Mouse (Mus musculus) midbrain, postnatal 0 days (tissue): Measurements from ENCODE around the gene Nelfe. TPM values are rescaled to one million over a fixed set of nuclear protein-coding genes. Genes with fewer than 3 reads are reported as not detected.
"Not testable (repeated sequence)": the region's sequence is repeated elsewhere in the genome, so short reads cannot be mapped to it uniquely, and the experiment has no call there.

Experiments
- ATAC-seq: fragments of 200-750 bp; cut with Nextera tagmentation; 2 replicates; pipeline ENCODE4 v1.8.0; 2017; ENCODE audit warnings: moderate number of reproducible peaks, mild to moderate bottlenecking, moderate TSS enrichment, moderate library complexity; ENCODE audit not compliant: low FRiP score
- DNase-seq: peaks from one replicate; pipeline ENCODE4 v3.0.0-alpha.2; 2015; ENCODE audit warnings: low spot score
- H3K27ac ChIP-seq: fragments of 300-500 bp; sonication (generic); 2 replicates; pipeline ENCODE4 v1.5.1; 2014; ENCODE audit warnings: low read depth, mild to moderate bottlenecking, low read length, mixed read lengths
- H3K27me3 ChIP-seq: fragments of 300-500 bp; sonication (generic); 2 replicates; pipeline ENCODE4 v1.6.1; 2014; ENCODE audit warnings: low read length, control low read depth, mixed read lengths; ENCODE audit not compliant: insufficient read depth
- H3K36me3 ChIP-seq: fragments of 300-500 bp; sonication (generic); 2 replicates; pipeline ENCODE4 v1.6.1; 2014; ENCODE audit warnings: low read length, control low read depth, mixed read lengths; ENCODE audit not compliant: insufficient read depth
- H3K4me1 ChIP-seq: fragments of 300-500 bp; sonication (generic); 2 replicates; pipeline ENCODE4 v1.6.1; 2014; ENCODE audit warnings: mild to moderate bottlenecking, control low read depth, antibody characterized with exemption, low read length, mixed read lengths; ENCODE audit not compliant: insufficient read depth
- H3K4me2 ChIP-seq: fragments of 300-500 bp; sonication (generic); 2 replicates; pipeline ENCODE4 v1.6.1; 2014; ENCODE audit warnings: low read depth, mild to moderate bottlenecking, low read length, mixed read lengths; ENCODE audit not compliant: poor library complexity, severe bottlenecking
- H3K4me3 ChIP-seq: fragments of 300-500 bp; sonication (generic); 2 replicates; pipeline ENCODE4 v1.5.1; 2014; ENCODE audit warnings: low read depth, mild to moderate bottlenecking, low read length, moderate library complexity
- H3K9ac ChIP-seq: fragments of 300-500 bp; sonication (generic); replicated peaks from 2 replicates; pipeline ENCODE4 v1.6.1; 2014; ENCODE audit warnings: mild to moderate bottlenecking, low read length, moderate library complexity, mixed read lengths; ENCODE audit not compliant: poor library complexity, severe bottlenecking
- H3K9me3 ChIP-seq: fragments of 300-500 bp; sonication (generic); 2 replicates; pipeline ENCODE4 v1.6.1; 2016; ENCODE audit warnings: low read length, control low read depth
- CTCF ChIP-seq: IDR thresholded peaks from 2 replicates; pipeline ENCODE4 v1.5.1; 2016; ENCODE audit warnings: antibody characterized with exemption, mild to moderate bottlenecking
- WGBS: fragments of 180-500 bp; shearing (Covaris S2); extraction: QIAGEN DNeasy Blood & Tissue Kit; methylation state at CpG from one replicate; pipeline ENCODE4 v1.1.7; 2014; 5-methylcytosine and 5-hydroxymethylcytosine counted together
- polyA plus RNA-seq: library from polyadenylated mRNA; unstranded; fragments of >200 nt; fragmentation: Nextera tagmentation; extraction: Ambion mirVana; gene quantifications from 2 replicates; pipeline ENCODE4 v1.2.1, GENCODE M21; 2015
- total RNA-seq: library from RNA; depleted of rRNA; stranded (reverse); fragments of >200 nt; gene quantifications from 2 replicates; pipeline ENCODE4 v1.2.3, GENCODE M21; 2014

The Nelfe gene
- total and polyA plus RNA-seq, 2 experiments from 2014 or later = 35.1 to 60.2 TPM

DNA sequence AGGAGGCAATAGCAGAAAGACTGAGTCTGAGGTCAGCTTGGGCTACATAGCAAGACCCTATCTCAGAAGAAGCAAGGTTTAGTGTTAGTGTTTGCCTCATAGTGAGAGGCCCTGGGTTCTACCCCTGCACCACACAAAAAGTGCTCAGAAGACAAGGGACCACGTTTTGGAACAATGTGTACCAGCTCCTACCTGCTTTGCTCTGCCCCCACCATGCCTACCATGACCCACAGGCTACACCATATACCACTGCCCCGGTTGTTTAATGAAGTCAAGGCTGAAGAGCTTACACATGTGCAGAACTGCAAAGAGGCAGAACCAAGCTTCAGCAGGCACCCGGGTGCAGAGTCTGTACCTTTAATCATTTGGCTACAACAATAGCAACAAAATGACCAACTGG lies 43.0 kb upstream of the Nelfe start:
- H3K27ac ChIP-seq = no peak overlapping the region
- DNase-seq (no peak), ATAC-seq (no peak)
- no peak overlapping the region for H3K9ac ChIP-seq
- H3K27me3 ChIP-seq = no peaks in the 10 kb centered on the region
- no peaks in the 10 kb centered on the region; the same call in 1 of the 2 replicates for H3K9me3 ChIP-seq
- 74% methylated on average over 3 of the region's 3 CpGs for WGBS
- no peak overlapping the region for H3K4me3 ChIP-seq
- TF ChIP-seq CTCF = no peak
- H3K36me3 ChIP-seq = no peaks in the 10 kb centered on the region; the same call in 1 of the 2 replicates
- H3K4me1 ChIP-seq = no peaks in the 10 kb centered on the region
- no peak overlapping the region for H3K4me2 ChIP-seq

DNA sequence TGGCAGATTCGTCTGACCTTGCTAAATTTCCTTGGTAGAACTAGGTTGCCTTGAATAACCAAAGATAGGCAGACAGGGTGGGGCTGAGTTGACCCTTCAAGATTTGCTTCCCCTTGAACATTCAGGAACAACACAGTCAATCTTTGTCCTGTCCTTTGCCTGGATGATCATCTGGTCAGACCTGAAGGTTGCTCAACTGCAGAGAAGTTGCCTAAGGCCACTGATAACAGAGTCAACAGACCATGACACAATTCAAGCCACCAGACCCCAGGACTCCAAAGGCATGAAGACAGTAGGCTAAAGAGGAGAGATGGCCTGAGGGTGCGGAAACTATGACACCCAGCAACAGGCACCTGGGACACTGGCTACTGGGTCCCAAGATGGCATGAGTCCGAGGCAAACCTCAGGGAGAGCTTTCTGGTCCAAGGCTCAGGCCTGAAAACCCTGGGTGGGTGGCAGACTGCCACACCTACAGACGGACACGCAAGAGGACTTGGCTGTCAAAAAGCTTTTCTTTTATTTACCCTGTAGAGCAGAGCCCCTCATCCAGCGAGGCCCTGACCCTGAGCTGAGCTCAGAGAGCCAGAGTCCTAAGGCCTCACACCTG lies 41.5 kb upstream of the Nelfe start:
- Histone ChIP-seq H3K4me3 (no peak overlapping the region), H3K4me2 (no peak overlapping the region), H3K36me3 (no peaks in the 10 kb centered on the region; the same call in 1 of the 2 replicates), H3K9ac (no peak overlapping the region), H3K27ac (no peak overlapping the region), H3K9me3 (no peaks in the 10 kb centered on the region; the same call in 1 of the 2 replicates), H3K27me3 (no peaks in the 10 kb centered on the region), H3K4me1 (no peaks in the 10 kb centered on the region)
- no peak for TF ChIP-seq CTCF
- WGBS = 82% methylated on average over 6 of the region's 6 CpGs
- no peak for ATAC-seq
- no peak for DNase-seq

DNA sequence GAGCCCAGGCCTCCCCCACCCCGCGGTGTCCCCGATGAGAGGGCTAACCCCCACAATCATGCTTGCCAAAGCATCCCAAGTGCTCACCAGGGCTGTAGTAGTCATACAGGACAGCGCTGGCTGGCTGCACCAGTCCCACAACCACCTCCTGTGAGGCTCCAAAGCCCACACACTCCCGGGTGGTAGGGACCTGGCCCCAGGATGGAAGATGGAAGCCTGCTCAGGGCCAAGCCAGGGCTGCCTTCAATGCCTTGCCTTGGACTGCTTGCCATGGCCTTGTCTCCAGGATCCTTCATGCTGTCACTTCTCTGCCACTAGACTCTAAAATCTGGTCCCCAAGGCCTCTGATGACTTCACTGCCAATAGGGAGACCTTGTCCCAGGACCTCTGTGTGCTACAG lies 39.8 kb upstream of the Nelfe start:
- H3K27me3 ChIP-seq, H3K27ac ChIP-seq, ATAC-seq, DNase-seq, H3K9ac ChIP-seq, H3K9me3 ChIP-seq, H3K4me3 ChIP-seq, H3K4me1 ChIP-seq, H3K4me2 ChIP-seq, H3K36me3 ChIP-seq: not testable (repeated sequence)
- 87% methylated on average over 5 of the region's 5 CpGs for WGBS

DNA sequence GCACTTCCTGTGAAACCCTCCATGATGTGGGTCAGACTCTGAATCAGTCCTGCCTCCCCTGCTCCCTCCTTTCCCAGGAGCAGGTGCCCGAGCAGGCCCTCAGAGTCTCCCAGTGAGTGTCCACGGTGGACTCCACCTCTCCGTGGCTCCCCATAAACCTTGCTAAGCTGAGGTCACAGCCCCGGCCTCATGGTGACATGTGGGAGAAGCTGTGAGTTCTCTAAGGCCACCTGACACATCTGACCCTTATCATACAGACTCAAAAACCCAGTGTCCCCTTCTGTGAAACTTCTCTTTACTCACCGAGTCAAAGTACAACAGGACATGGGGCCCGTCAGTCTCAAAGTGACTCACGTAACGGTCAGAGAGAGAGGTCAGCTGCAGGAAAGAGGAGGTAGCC lies 39.4 kb upstream of the Nelfe start:
- not testable (repeated sequence) for H3K27ac ChIP-seq, H3K36me3 ChIP-seq, H3K4me3 ChIP-seq, DNase-seq, H3K9me3 ChIP-seq, ATAC-seq, H3K9ac ChIP-seq, H3K27me3 ChIP-seq, H3K4me2 ChIP-seq, H3K4me1 ChIP-seq
- WGBS = 85% methylated on average over 8 of the region's 8 CpGs

DNA sequence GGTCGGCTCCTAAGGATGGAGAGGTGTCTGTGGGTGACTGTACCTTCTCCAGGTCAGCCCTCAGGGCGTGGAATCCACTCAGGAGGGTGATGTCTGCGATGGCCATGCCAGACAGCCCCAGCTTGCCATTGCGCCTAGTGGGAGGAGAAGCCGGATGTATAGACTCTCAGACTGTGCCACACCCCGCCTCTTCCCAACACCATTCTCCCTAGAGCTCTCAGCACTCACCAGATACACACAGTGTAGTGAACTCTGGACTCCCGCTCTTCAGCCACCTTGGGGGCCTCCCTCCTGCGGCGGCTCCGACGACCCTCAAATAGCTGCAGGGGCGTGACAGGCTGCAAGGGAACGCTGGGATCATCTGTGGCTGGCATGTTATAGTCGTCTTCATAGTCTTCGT lies 38.9 kb upstream of the Nelfe start:
- no peak overlapping the region for H3K4me3 ChIP-seq
- no peak for TF ChIP-seq CTCF
- ATAC-seq = no peak
- H3K9me3 ChIP-seq = no peaks in the 10 kb centered on the region
- no peak overlapping the region for H3K4me2 ChIP-seq
- no peak overlapping the region for H3K27ac ChIP-seq
- 79% methylated on average over 15 of the region's 15 CpGs for WGBS
- no peak overlapping the region for H3K9ac ChIP-seq
- H3K4me1 ChIP-seq = no peaks in the 10 kb centered on the region
- no peaks in the 10 kb centered on the region; the same call in 1 of the 2 replicates for H3K36me3 ChIP-seq
- no peak for DNase-seq
- H3K27me3 ChIP-seq = no peaks in the 10 kb centered on the region

DNA sequence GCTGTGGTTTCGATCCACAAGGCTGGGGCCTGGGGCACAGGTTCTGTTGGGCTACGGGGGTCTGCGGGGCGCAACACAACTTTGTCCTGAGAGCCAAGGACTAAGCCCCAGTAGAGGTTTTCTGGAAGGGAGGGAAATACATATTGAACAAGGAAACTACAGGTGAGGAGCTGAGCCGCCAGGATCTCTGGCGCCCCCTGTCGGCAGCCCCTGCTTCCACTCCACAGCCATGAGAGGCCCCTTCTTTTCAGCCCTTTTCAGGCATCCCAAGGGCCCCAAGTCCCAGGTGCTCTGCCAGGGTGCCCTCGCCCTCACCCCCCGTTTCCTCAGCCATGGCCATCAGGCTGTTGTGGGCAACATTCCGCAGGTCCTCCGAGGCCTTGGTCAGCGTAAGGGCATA lies 36.4 kb upstream of the Nelfe start:
- H3K27me3 ChIP-seq, H3K9ac ChIP-seq, H3K36me3 ChIP-seq, H3K4me3 ChIP-seq, ATAC-seq, H3K9me3 ChIP-seq, H3K4me2 ChIP-seq, H3K4me1 ChIP-seq, H3K27ac ChIP-seq: not testable (repeated sequence)
- peak; percentile 61 for TF ChIP-seq CTCF
- peak; percentile 3 for DNase-seq
- WGBS = 62% methylated on average over 12 of the region's 12 CpGs
